Mouse (Mus musculus): ENCODE data around the gene Trem3. TPM values are rescaled to one million over a fixed set of nuclear protein-coding genes. Genes with fewer than 3 reads are reported as not detected.

The Trem3 gene
- polyA plus RNA-seq, 1 experiment from 2014 or later: not detected

GRCm38 (mm10) chr17:48250631-48251030 is 3.1 kb downstream of the Trem3 start:
- Histone ChIP-seq H3K4me1 (no peaks in the 10 kb centered on the region), H3K4me3 (no peak overlapping the region), H3K4me2 (replicated peaks) (no peak overlapping the region), H3K9ac (no peak overlapping the region), H3K27me3 (no peaks in the 10 kb centered on the region), H3K9me3 (replicated peaks) (no peaks in the 10 kb centered on the region), H3K36me3 (no peaks in the 10 kb centered on the region), H3K27ac (no peak overlapping the region)
- no peak for ATAC-seq (ENCODE audit: low FRiP score)
- 92% methylated on average over 7 of the region's 7 CpGs for WGBS

- no peak overlapping the region for H3K27ac ChIP-seq
- peaks cover 12% of the 10 kb centered on the region; the same call in 1 of the 2 replicates for H3K9me3 ChIP-seq (replicated peaks)
- no peak overlapping the region for H3K9ac ChIP-seq
- no peak overlapping the region for H3K4me2 ChIP-seq (replicated peaks)
- no peak for ATAC-seq (ENCODE audit: low FRiP score)
- H3K4me1 ChIP-seq: no peaks in the 10 kb centered on the region
- no peaks in the 10 kb centered on the region for H3K36me3 ChIP-seq
- H3K27me3 ChIP-seq: no peaks in the 10 kb centered on the region
- H3K4me3 ChIP-seq: no peak overlapping the region
These were observed 9.0 kb downstream of the Trem3 start for GRCm38 (mm10) chr17:48256575-48256974.

- Histone ChIP-seq H3K4me3 (no peak overlapping the region), H3K9me3 (replicated peaks) (peaks cover 12% of the 10 kb centered on the region; the same call in 1 of the 2 replicates), H3K9ac (no peak overlapping the region), H3K27ac (no peak overlapping the region), H3K27me3 (no peaks in the 10 kb centered on the region), H3K4me2 (replicated peaks) (no peak overlapping the region), H3K4me1 (no peaks in the 10 kb centered on the region), H3K36me3 (no peaks in the 10 kb centered on the region)
- 91% methylated on average over 2 of the region's 2 CpGs for WGBS
- no peak for ATAC-seq (ENCODE audit: low FRiP score)
These were observed 14.3 kb downstream of the Trem3 start for GRCm38 (mm10) chr17:48261868-48262267.

GRCm38 (mm10) chr17:48263741-48264362 is 16.3 kb downstream of the Trem3 start, which contains the start of gene Treml4:
Treml4 (plus strand) TSS chr17:48264295.
- 85% methylated on average over 3 of the region's 3 CpGs for WGBS
- H3K36me3 ChIP-seq: no peaks in the 10 kb centered on the region
- ATAC-seq (ENCODE audit: low FRiP score): no peak
- H3K4me2 ChIP-seq (replicated peaks): no peak within 1 kb of the TSS
- no peaks in the 10 kb centered on the region for H3K4me1 ChIP-seq
- no peaks in the 10 kb centered on the region for H3K27me3 ChIP-seq
- H3K9me3 ChIP-seq (replicated peaks): peaks cover 10% of the 10 kb centered on the region; the same call in 1 of the 2 replicates
- no peak within 1 kb of the TSS for H3K27ac ChIP-seq
- H3K4me3 ChIP-seq: no peak within 1 kb of the TSS
- no peak within 1 kb of the TSS for H3K9ac ChIP-seq

GRCm38 (mm10) chr17:48264662-48265061 is 17.1 kb downstream of the Trem3 start:
- no peak for ATAC-seq (ENCODE audit: low FRiP score)
- no peaks in the 10 kb centered on the region for H3K27me3 ChIP-seq
- no peak overlapping the region for H3K4me3 ChIP-seq
- no peaks in the 10 kb centered on the region for H3K4me1 ChIP-seq
- H3K4me2 ChIP-seq (replicated peaks): no peak overlapping the region
- 0 out of 2 replicates have a peak, but pooled peaks cover 5% of the 10 kb centered on the region for H3K9me3 ChIP-seq (replicated peaks)
- H3K9ac ChIP-seq: no peak overlapping the region
- no peak overlapping the region for H3K27ac ChIP-seq
- 96% methylated on average over 7 of the region's 7 CpGs for WGBS
- no peaks in the 10 kb centered on the region for H3K36me3 ChIP-seq

- WGBS: 21% methylated on average over 2 of the region's 2 CpGs
- H3K27ac ChIP-seq: no peak overlapping the region
- ATAC-seq (ENCODE audit: low FRiP score): no peak
These were observed 18.6 kb downstream of the Trem3 start for GRCm38 (mm10) chr17:48266138-48266537.

GRCm38 (mm10) chr17:48266610-48267304 is 19.2 kb downstream of the Trem3 start:
- H3K27ac ChIP-seq: no peak overlapping the region
- 45% methylated on average over 2 of the region's 2 CpGs for WGBS
- ATAC-seq (ENCODE audit: low FRiP score): no peak

More at GRCm38 (mm10) chr17:48266138-48266537, 18.6 kb downstream of the Trem3 start:
- no peaks in the 10 kb centered on the region for H3K27me3 ChIP-seq
- no peaks in the 10 kb centered on the region for H3K36me3 ChIP-seq
- H3K4me3 ChIP-seq: no peak overlapping the region
- no peak overlapping the region for H3K4me2 ChIP-seq (replicated peaks)
- H3K9me3 ChIP-seq (replicated peaks): no peaks in the 10 kb centered on the region
- H3K9ac ChIP-seq: no peak overlapping the region
- no peaks in the 10 kb centered on the region for H3K4me1 ChIP-seq

GRCm38 (mm10) chr17:48267591-48267990 is 20.0 kb downstream of the Trem3 start:
- no peak overlapping the region for H3K27ac ChIP-seq
- H3K9me3 ChIP-seq (replicated peaks): no peaks in the 10 kb centered on the region
- no peaks in the 10 kb centered on the region for H3K27me3 ChIP-seq
- no peak overlapping the region for H3K4me2 ChIP-seq (replicated peaks)
- WGBS: 85% methylated on average over 1 of the region's 1 CpGs
- H3K4me1 ChIP-seq: no peaks in the 10 kb centered on the region
- no peak overlapping the region for H3K9ac ChIP-seq
- no peak for ATAC-seq (ENCODE audit: low FRiP score)
- no peak overlapping the region for H3K4me3 ChIP-seq
- no peaks in the 10 kb centered on the region for H3K36me3 ChIP-seq

More at GRCm38 (mm10) chr17:48266610-48267304, 19.2 kb downstream of the Trem3 start:
- no peak overlapping the region for H3K4me2 ChIP-seq (replicated peaks)
- H3K4me1 ChIP-seq: no peaks in the 10 kb centered on the region
- no peaks in the 10 kb centered on the region for H3K36me3 ChIP-seq
- H3K9ac ChIP-seq: no peak overlapping the region
- no peaks in the 10 kb centered on the region for H3K27me3 ChIP-seq
- no peaks in the 10 kb centered on the region for H3K9me3 ChIP-seq (replicated peaks)
- H3K4me3 ChIP-seq: no peak overlapping the region

GRCm38 (mm10) chr17:48268276-48268675 is 20.7 kb downstream of the Trem3 start:
- Histone ChIP-seq H3K9me3 (replicated peaks) (no peaks in the 10 kb centered on the region), H3K27ac (no peak overlapping the region), H3K36me3 (no peaks in the 10 kb centered on the region), H3K27me3 (no peaks in the 10 kb centered on the region), H3K9ac (no peak overlapping the region), H3K4me2 (replicated peaks) (no peak overlapping the region), H3K4me1 (no peaks in the 10 kb centered on the region), H3K4me3 (no peak overlapping the region)
- no peak for ATAC-seq (ENCODE audit: low FRiP score)

- Histone ChIP-seq H3K4me2 (replicated peaks) (no peak overlapping the region), H3K36me3 (no peaks in the 10 kb centered on the region), H3K9me3 (replicated peaks) (no peaks in the 10 kb centered on the region), H3K27me3 (no peaks in the 10 kb centered on the region), H3K9ac (no peak overlapping the region), H3K4me1 (no peaks in the 10 kb centered on the region), H3K27ac (no peak overlapping the region), H3K4me3 (no peak overlapping the region)
- WGBS: 79% methylated on average over 4 of the region's 4 CpGs
- no peak for ATAC-seq (ENCODE audit: low FRiP score)
These were observed 22.3 kb downstream of the Trem3 start for GRCm38 (mm10) chr17:48269833-48270232.

- H3K9me3 ChIP-seq (replicated peaks): no peaks in the 10 kb centered on the region
- H3K4me1 ChIP-seq: no peaks in the 10 kb centered on the region
- ATAC-seq (ENCODE audit: low FRiP score): no peak
- no peak overlapping the region for H3K4me3 ChIP-seq
- H3K36me3 ChIP-seq: no peaks in the 10 kb centered on the region
- WGBS: 74% methylated on average over 5 of the region's 5 CpGs
- no peak overlapping the region for H3K9ac ChIP-seq
- no peak overlapping the region for H3K4me2 ChIP-seq (replicated peaks)
- no peaks in the 10 kb centered on the region for H3K27me3 ChIP-seq
- no peak overlapping the region for H3K27ac ChIP-seq
These were observed 24.6 kb downstream of the Trem3 start for GRCm38 (mm10) chr17:48272158-48272557.

GRCm38 (mm10) chr17:48272598-48272997 is 25.0 kb downstream of the Trem3 start:
- no peaks in the 10 kb centered on the region for H3K4me1 ChIP-seq
- no peak for ATAC-seq (ENCODE audit: low FRiP score)
- 94% methylated on average over 4 of the region's 4 CpGs for WGBS
- H3K4me3 ChIP-seq: no peak overlapping the region
- H3K4me2 ChIP-seq (replicated peaks): no peak overlapping the region
- H3K36me3 ChIP-seq: no peaks in the 10 kb centered on the region
- no peak overlapping the region for H3K9ac ChIP-seq
- H3K9me3 ChIP-seq (replicated peaks): no peaks in the 10 kb centered on the region
- H3K27ac ChIP-seq: no peak overlapping the region
- H3K27me3 ChIP-seq: no peaks in the 10 kb centered on the region

- Histone ChIP-seq H3K27me3 (no peaks in the 10 kb centered on the region), H3K9ac (no peak overlapping the region), H3K27ac (no peak overlapping the region), H3K36me3 (no peaks in the 10 kb centered on the region), H3K9me3 (replicated peaks) (no peaks in the 10 kb centered on the region), H3K4me3 (no peak overlapping the region), H3K4me2 (replicated peaks) (no peak overlapping the region), H3K4me1 (no peaks in the 10 kb centered on the region)
- 87% methylated on average over 4 of the region's 4 CpGs for WGBS
- no peak for ATAC-seq (ENCODE audit: low FRiP score)
These were observed 26.5 kb downstream of the Trem3 start for GRCm38 (mm10) chr17:48274098-48274497.
